Mouse (Mus musculus) megakaryocyte, embryonic 14.5 days (primary cell): ENCODE measurements around the gene Nudcd2.

Source experiments
- FLI1 ChIP-seq: IDR thresholded peaks from 2 replicates; pipeline ENCODE4 v1.6.1; 2012; ENCODE audit warnings: low read length, inconsistent platforms, mixed read lengths
- GATA1 ChIP-seq: IDR thresholded peaks from 3 replicates; pipeline ENCODE4 v1.6.1; 2012; ENCODE audit warnings: mixed read lengths, low read length, inconsistent platforms, borderline replicate concordance

DNA sequence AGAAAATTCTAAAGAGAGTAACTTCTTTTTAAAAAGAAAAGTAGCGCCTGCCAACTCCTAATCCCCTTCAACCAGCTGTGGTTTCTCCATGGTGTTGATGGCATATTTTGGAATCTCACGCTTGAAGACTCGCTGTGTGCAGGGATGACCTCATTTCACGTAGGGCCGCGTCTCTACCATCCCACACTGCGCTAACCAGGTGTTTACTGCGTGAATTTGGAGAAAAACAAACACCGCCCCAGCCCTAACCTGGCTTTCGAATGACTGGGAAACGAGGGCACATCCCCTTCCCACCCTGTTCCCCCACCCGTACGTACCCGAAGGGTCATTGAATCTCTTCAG, 499 bp upstream of the Nudcd2 start:
- TF ChIP-seq GATA1 (no peak), FLI1 (no peak)
